Mouse (Mus musculus) kidney, adult 2 months (tissue): ENCODE results near the gene Ranbp2. TPM values are rescaled to one million over a fixed set of nuclear protein-coding genes. Genes with fewer than 3 reads are reported as not detected.

ENCODE experiments used
- DNase-seq: peaks from one replicate; pipeline ENCODE4 v3.0.0; 2021
- H3K27ac ChIP-seq: fragments of 200-500 bp; 2 replicates; pipeline ENCODE4 v1.5.1; 2012; ENCODE audit warnings: low read depth, low read length, control low read depth, inconsistent platforms; ENCODE audit not compliant: insufficient read depth
- H3K27me3 ChIP-seq: fragments of 200-500 bp; replicated peaks from 2 replicates; pipeline ENCODE4 v1.6.1; 2012; ENCODE audit warnings: mild to moderate bottlenecking, moderate library complexity, low read length, inconsistent platforms; ENCODE audit not compliant: control insufficient read depth, insufficient read depth
- H3K36me3 ChIP-seq: fragments of 200-500 bp; 2 replicates; pipeline ENCODE4 v1.6.1; 2012; ENCODE audit warnings: mild to moderate bottlenecking, moderate library complexity, low read length, inconsistent platforms; ENCODE audit not compliant: control insufficient read depth, insufficient read depth
- H3K4me1 ChIP-seq: fragments of 200-500 bp; 2 replicates; pipeline ENCODE4 v1.6.1; 2011; ENCODE audit warnings: low read length; ENCODE audit not compliant: control insufficient read depth, insufficient read depth
- H3K4me3 ChIP-seq: fragments of 200-500 bp; 2 replicates; pipeline ENCODE4 v1.5.1; 2011; ENCODE audit warnings: mild to moderate bottlenecking, low read depth, low read length, control low read depth; ENCODE audit not compliant: insufficient read depth
- CTCF ChIP-seq: fragments of 200-500 bp; conservative IDR thresholded peaks from 2 replicates; pipeline ENCODE4 v1.5.1; 2011; ENCODE audit warnings: low read depth, mild to moderate bottlenecking, control low read depth, low read length, moderate library complexity, mixed read lengths; ENCODE audit not compliant: insufficient read depth, insufficient read length
- POLR2A ChIP-seq: fragments of 200-500 bp; IDR thresholded peaks from one replicate; pipeline ENCODE4 v1.6.1; 2011; ENCODE audit warnings: low read depth, low read length, control low read depth
- WGBS: fragments of 180-500 bp; shearing (Covaris S2); methylation state at CpG from one replicate; pipeline ENCODE4 v1.1.7; 2018; 5-methylcytosine and 5-hydroxymethylcytosine counted together
- polyA plus RNA-seq: library from polyadenylated mRNA; depleted of rRNA; stranded (reverse); fragments of >200 nt; gene quantifications from 2 replicates; pipeline ENCODE4 v1.2.3, GENCODE M21; 2012; rRNA removed

The Ranbp2 gene
- polyA plus RNA-seq: 4.2 and 5.3 TPM in 2 replicates

- no peaks in the 10 kb centered on the region for H3K36me3 ChIP-seq
- under 1% methylated on average over 85 of the region's 91 CpGs for WGBS
Measured at GRCm38 (mm10) chr10:58446384-58447279, at the start of gene Ranbp2. Ranbp2 (plus strand) TSS chr10:58446920.

GRCm38 (mm10) chr10:58398941-58399340, 47.8 kb upstream of the Ranbp2 start:
- Histone ChIP-seq H3K27ac (no peak overlapping the region), H3K4me3 (no peak overlapping the region), H3K4me1 (no peaks in the 10 kb centered on the region; the same call in 1 of the 2 replicates), H3K36me3 (no peaks in the 10 kb centered on the region; the same call in none of the 2 replicates), H3K27me3 (no peaks in the 10 kb centered on the region)
- TF ChIP-seq POLR2A (no peak), CTCF (no peak)
- no peak for DNase-seq
- 85% methylated on average over 8 of the region's 8 CpGs for WGBS

More at GRCm38 (mm10) chr10:58446384-58447279, at the start of gene Ranbp2:
- Histone ChIP-seq H3K27me3 (no peaks in the 10 kb centered on the region), H3K27ac (peak within 1 kb of the TSS; percentile 95), H3K4me3 (peak within 1 kb of the TSS; percentile 87), H3K4me1 (peaks cover 9% of the 10 kb centered on the region; the same call in 1 of the 2 replicates)
- DNase-seq: peak; percentile 99
- peak; percentile 93 for TF ChIP-seq POLR2A
- TF ChIP-seq CTCF: no peak

- TF ChIP-seq CTCF (no peak), POLR2A (no peak)
- 73% methylated on average over 3 of the region's 3 CpGs for WGBS
- Histone ChIP-seq H3K27me3 (no peaks in the 10 kb centered on the region), H3K4me1 (peaks cover 9% of the 10 kb centered on the region; the same call in 1 of the 2 replicates), H3K4me3 (no peak overlapping the region), H3K27ac (no peak overlapping the region), H3K36me3 (no peaks in the 10 kb centered on the region; the same call in none of the 2 replicates)
- no peak for DNase-seq
Measured at GRCm38 (mm10) chr10:58401838-58402237, 44.9 kb upstream of the Ranbp2 start.

GRCm38 (mm10) chr10:58404639-58405038, 42.1 kb upstream of the Ranbp2 start:
- no peak for DNase-seq
- 84% methylated on average over 6 of the region's 6 CpGs for WGBS
- no peak overlapping the region for H3K27ac ChIP-seq

GRCm38 (mm10) chr10:58405285-58405948, 41.3 kb upstream of the Ranbp2 start:
- peak overlapping the region; percentile 39 for H3K27ac ChIP-seq
- no peaks in the 10 kb centered on the region for H3K27me3 ChIP-seq
- H3K4me3 ChIP-seq: no peak overlapping the region
- H3K4me1 ChIP-seq: peaks cover 9% of the 10 kb centered on the region; the same call in 1 of the 2 replicates
- H3K36me3 ChIP-seq: peaks cover 2% of the 10 kb centered on the region
- TF ChIP-seq CTCF (no peak), POLR2A (no peak)
- WGBS: 48% methylated on average over 4 of the region's 4 CpGs
- peak; percentile 14 for DNase-seq

More at GRCm38 (mm10) chr10:58404639-58405038, 42.1 kb upstream of the Ranbp2 start:
- H3K27me3 ChIP-seq: no peaks in the 10 kb centered on the region
- no peak for TF ChIP-seq POLR2A
- no peak for TF ChIP-seq CTCF
- peaks cover 9% of the 10 kb centered on the region; the same call in 1 of the 2 replicates for H3K4me1 ChIP-seq
- no peaks in the 10 kb centered on the region; the same call in none of the 2 replicates for H3K36me3 ChIP-seq
- H3K4me3 ChIP-seq: no peak overlapping the region

- Histone ChIP-seq H3K36me3 (peaks cover 2% of the 10 kb centered on the region), H3K27ac (peak overlapping the region; percentile 39; the same call in 1 of the 2 replicates), H3K4me1 (peaks cover 9% of the 10 kb centered on the region; the same call in 1 of the 2 replicates), H3K27me3 (no peaks in the 10 kb centered on the region), H3K4me3 (no peak overlapping the region)
- 43% methylated on average over 2 of the region's 2 CpGs for WGBS
- TF ChIP-seq POLR2A (no peak), CTCF (peak; percentile 45)
- peak; percentile 63 for DNase-seq
Measured at GRCm38 (mm10) chr10:58405949-58406305, 40.8 kb upstream of the Ranbp2 start.

GRCm38 (mm10) chr10:58412331-58412730, 34.4 kb upstream of the Ranbp2 start:
- 92% methylated on average over 4 of the region's 4 CpGs for WGBS
- no peaks in the 10 kb centered on the region for H3K27me3 ChIP-seq
- H3K36me3 ChIP-seq: peaks cover 5% of the 10 kb centered on the region
- H3K4me3 ChIP-seq: no peak overlapping the region
- no peak for TF ChIP-seq POLR2A
- no peak for TF ChIP-seq CTCF
- no peak for DNase-seq
- no peak overlapping the region for H3K27ac ChIP-seq
- no peaks in the 10 kb centered on the region for H3K4me1 ChIP-seq
